Mouse (Mus musculus) left cerebral cortex, adult 18-20 months (tissue): Measurements from ENCODE around the gene Adamts20. TPM values are rescaled to one million over a fixed set of nuclear protein-coding genes. Genes with fewer than 3 reads are reported as not detected.
"Not testable (repeated sequence)": the region's sequence is repeated elsewhere in the genome, so short reads cannot be mapped to it uniquely, and the experiment has no call there.

ENCODE experiments used
- DNase-seq, 2 experiments: peaks; one replicate each; pipeline ENCODE4 v3.0.0; 2021 to 2022; ENCODE audit warnings: low spot score in 2 of 2, mixed read lengths in 1 of 2
- long read RNA-seq, 2 experiments: library from polyadenylated mRNA; stranded (forward); transcript quantifications; one replicate each; pipeline ENCODE4 v2.0.0; 2021
- total RNA-seq, 2 experiments: library from RNA; stranded (reverse); gene quantifications; 2 replicates each; pipeline ENCODE4 v1.2.3; 2021

The Adamts20 gene
- 1 to 10 TPM; 6.3 to 7.3 TPM for total RNA-seq
- long read RNA-seq, experiment 1, partial matches to known transcripts = 4 of 6 reads
- long read RNA-seq, experiment 1, other reads (novel, unspliced or antisense) = 0 of 6 reads
- long read RNA-seq, experiment 2, partial matches to known transcripts = 0 of 4 reads
- long read RNA-seq, experiment 2, other reads (novel, unspliced or antisense) = 2 of 4 reads

DNA sequence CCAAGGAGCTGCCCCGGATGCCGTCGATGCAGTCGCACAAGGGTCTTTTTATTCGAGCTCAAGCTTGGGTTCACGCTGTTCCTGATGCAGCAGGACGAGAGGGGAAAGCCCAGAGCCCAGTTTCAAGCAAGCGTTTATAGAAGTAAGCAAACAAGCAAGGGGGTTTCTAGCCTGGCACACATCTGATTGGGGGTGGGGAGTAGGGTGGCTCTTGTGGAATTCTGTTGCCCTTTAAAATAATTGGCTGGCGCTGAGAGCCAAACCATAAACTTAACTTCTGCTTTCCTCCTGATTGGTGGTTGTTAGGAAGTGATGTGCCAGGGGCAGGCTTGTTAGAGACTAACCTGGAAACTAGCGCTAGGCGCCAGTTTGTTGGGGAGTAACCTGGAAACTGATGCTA lies at the start of gene Adamts20:
TSS of gene Adamts20 (minus strand) at position 101 of the 400 bp plus-strand sequence.
- DNase-seq = no peak

DNA sequence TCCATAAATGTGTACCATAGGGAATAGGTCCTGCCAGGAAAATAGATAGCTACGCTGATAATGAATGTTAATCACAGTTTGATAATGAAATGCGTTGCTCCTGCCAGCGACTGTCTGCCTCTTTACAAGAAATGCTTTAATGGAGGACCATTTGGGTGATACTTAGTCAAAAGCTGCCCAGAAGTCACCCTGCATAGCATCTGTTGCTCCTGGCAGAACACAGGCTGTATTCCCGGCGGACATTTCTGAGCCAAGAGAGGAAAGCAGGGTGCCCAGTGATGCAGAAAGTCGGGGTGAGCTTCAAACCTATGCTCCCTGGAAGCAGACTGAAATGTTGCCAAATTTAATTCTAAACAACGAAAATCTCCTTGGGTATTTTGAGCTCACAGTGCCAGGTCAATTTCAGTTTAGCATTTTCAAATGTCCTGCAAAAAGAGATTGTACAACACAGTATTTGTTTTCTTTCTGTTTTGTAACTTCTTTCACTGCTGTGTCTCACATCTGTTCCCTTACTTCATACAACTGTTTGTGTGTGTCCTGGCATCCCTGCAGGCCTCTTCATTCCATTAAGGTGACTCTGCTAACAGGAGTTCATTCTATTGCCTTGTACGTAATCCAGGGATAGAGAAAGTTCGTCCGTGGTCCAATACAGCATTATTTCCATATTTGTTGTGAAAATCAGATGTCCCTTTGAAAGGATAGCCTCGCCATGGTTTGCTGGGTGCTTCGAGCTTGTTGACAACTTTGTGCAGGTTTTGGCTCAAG lies 38.4 kb upstream of the Adamts20 start:
- DNase-seq = no peak

DNA sequence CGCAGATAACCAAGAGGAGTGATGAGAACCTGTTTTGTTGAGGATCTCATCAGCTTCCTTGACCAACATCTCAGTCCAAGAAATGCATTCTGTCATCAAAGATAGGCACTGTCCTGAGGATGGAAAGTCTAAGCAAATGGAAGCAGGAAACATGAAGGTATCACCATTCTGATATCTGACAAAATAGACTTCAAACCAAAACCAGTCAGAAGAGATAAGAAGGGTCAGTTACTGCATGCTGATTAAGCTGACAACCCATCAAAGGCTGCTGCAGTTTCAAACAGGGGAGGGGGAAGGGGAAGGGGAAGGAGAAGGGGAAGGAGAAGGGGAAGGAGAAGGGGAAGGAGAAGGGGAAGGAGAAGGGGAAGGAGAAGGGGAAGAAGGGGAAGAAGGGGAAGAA lies 34.0 kb upstream of the Adamts20 start:
- no peak for DNase-seq

DNA sequence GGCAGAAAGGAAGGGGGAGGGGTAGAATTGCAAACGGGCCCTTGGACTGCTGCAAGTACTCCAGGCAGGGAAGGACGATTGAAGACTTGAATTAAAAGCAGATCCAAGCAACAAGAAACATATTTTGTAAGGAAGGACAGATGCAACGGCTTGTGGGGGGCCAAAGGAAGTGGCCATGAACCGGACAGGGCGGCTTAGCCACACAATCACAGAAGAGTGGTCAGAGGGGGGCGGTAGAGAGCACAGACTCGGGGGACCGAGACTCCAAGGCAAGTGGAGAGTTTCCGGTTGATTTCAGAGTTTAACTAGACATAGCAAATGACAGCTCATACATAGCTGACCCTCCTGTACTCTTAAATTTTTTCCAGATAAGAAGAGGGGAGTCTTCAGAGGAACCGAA lies 30.7 kb upstream of the Adamts20 start:
- DNase-seq = no peak

DNA sequence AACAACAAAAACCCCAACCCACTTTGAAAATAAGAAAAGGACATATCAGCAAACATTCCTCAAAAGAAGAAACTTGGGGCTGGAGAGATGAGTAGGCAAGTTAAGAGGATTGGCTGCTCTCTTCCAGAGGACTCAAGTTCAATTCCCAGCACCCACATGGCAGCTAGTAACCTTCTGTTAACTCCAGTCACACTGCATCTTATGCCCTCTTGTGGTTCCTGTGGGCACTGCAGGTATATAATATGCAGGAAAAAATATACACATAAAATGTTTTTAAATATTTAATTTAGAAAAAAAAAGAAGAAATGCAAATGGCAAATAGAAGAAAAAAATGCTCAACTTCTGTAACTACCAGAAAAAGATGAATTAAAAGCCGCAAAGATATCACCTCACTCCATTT lies 29.2 kb upstream of the Adamts20 start:
- DNase-seq = no peak

DNA sequence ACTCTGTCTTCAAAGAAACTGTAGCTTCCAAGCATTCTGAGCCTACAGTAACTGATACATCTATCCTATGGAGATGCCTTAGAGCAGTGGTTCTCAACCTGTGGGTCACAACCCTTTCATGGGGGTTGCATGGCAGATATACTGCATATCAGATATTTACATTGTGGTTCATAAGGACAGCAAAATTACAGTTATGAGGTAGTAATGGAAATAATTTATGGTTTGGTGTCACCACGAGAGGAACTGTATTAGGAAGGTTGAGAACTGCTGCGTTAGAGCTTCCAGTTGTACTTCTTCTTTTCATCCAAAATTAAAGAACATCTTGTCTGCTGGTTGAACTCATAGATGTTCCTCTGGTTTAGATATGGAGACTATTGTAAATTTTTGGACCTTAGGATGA lies 24.2 kb upstream of the Adamts20 start:
- no peak for DNase-seq

DNA sequence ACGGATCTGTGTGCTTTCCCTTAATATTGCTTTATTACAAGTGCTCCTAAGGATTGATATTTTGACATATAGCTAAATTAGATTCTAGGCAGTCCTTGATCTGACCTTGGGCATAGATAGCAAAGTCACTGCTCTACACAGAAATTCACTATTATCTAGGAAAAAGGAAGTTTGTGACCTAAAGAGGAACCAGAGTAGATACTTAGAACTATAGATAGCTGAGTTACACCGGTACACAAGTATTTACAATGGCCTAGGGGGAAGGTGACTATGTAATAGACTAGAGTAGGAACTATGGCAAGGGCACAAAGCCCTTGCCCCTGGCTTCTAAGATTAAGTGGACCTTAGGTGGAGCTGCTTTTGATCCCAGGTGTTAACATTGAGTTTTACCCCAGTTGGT lies 22.8 kb upstream of the Adamts20 start:
- not testable (repeated sequence) for DNase-seq

DNA sequence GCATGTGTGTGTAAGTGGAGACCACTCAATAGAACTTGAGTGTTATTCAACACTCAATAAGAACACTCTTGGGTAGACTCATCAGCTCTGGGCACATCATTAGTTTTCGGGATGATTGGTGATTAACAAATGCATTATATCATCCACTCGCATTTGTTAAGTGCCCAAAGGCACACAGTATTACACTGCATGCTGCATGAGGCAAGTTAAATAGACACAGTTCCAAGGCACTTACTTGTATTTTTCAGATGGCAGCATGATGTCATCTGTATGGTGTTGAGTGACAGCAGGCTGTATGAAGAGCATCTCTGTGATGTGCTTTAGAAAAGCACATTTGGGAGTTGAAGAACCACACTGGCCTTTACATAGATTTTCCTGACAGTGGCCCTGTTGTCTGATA lies 17.3 kb upstream of the Adamts20 start:
- DNase-seq = no peak

DNA sequence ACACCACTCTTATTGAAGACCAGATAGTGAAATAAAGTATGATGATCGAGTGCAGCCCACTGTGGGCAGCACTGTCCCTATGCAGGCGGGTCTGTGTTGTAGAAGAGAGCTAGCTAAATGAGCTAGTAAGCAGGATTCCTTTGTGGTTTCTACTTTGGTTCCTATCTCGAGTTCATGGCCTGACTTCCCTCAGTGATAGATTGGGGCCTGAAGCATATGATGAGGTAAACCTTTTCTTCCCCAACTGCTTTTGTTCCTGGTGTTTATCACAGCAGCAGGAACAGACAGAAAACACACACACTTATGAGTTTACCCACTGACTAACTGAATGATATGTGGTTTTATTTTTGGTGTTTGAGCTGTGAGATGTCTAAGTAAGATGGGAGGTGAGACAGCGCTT lies 15.6 kb upstream of the Adamts20 start:
- DNase-seq = no peak

DNA sequence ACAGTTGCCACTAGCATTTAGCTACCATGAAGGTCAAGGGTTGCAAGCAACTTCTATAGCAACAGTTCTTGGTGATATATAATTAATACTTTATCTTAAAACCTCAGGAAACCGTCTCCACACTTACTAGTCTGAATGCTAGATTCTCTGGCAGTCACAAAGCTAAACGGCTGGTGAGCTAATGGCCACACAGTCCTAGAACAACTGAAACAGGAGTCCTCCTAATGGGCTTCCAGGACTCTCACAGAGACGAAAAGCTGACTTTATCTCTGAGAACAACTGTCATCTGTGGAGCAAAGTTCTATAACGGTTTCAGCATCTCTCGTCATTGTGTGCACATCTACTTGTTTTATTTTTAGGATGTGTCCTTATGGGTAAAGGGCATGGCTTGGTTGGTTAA lies 15.0 kb upstream of the Adamts20 start:
- no peak for DNase-seq

DNA sequence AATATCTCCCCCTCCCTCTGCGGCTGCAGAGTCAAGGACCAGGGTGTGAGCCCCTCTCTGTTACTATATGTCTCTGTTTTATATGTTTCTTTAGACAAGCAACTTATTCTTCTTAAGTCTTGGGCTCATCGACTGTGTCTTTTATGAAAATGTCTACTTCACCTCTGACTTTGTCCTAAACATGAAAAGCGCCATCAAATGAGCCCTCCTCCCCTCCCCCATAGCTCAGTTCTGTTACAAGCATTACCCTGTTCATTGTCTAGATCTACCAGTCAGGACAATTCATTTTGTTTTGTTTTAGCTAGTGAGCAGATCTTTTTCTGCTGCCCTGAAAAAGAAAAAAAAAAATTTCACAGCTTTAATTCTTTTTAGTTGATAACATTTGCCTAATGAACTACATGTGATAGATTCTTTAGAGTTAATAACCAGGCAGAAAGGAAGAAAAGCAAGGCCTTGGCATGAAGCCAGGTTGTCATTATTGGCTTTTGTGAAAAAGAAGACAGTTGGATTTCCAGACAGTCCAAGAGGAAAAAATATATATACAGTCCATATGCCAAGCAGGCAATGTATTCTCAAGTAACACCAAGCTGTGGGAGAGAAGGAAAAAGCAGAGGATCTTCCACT lies 14.4 kb upstream of the Adamts20 start:
- no peak for DNase-seq

DNA sequence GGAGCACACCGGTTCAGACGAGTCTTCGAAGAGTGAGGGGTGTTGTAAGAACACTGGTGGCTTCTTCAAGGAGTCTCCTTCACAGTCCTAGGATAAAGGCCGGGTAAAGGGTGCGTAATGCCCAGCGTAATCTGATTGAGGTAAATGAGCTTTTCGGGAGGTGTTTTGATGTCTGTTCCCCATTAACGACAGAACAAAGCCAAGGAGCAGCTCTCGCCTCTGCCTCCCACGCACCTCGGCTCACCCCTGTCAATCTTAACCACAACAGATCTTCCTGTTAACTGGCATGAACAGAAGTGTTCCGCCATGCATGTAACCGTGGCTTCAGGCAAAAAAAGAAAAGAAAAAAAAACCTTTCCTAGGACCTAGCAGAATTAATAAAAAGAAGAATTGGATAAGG lies 13.5 kb upstream of the Adamts20 start:
- DNase-seq = no peak

DNA sequence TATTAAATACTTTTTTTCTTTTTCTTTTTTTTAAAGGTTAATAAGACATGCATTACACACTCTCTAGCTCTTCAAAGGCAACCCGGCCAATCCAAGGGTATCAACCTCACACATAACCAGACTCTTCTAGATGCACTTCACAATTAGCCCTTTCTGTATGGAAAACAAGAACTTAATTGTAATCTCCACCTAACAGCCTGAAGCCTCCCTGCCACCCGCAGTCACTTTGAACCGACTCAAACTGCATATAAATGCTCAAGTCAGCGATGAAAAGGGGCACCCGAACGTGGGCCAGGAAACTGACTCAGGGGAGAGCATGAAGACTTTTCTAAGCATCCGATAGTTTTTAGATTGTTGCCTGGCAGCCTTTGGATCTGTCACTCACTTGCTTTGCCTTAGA lies 12.1 kb upstream of the Adamts20 start:
- no peak for DNase-seq

DNA sequence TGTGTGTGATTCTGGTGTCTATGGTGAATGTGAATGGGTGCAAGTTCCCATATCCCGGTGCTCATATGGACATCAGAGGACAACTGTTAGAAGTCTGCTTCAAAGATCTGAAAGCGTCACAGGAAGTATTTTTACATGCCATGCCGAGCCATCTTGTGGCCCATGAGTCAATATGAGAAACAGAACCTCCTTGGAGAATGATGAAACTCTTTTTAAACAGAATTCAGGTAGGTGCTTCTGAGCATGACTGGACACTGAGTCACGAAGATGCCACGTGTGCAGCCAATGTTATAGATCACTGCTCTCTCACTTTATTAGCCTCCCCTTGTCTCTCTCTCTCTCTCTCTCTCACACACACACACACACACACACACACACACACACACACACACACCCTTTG lies 10.8 kb upstream of the Adamts20 start:
- no peak for DNase-seq

DNA sequence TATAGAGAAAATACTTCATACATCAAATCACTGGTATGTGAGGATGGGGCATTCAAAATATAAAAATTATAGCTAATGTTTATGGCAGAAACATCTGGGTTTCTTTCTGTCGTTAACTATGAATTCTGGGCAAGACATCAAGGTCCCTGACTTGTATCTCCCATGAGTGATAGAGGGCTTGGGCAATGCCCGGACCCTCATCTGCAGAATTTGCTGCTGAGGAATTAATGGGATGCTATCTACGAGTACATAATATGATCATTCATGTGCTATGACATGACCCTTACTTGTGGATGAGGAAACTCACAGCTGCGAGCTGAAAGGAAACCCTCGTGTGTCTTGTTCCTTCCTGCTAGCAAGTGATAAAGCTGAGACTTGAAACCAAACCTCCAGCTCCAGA lies 5.1 kb upstream of the Adamts20 start:
- DNase-seq = no peak

DNA sequence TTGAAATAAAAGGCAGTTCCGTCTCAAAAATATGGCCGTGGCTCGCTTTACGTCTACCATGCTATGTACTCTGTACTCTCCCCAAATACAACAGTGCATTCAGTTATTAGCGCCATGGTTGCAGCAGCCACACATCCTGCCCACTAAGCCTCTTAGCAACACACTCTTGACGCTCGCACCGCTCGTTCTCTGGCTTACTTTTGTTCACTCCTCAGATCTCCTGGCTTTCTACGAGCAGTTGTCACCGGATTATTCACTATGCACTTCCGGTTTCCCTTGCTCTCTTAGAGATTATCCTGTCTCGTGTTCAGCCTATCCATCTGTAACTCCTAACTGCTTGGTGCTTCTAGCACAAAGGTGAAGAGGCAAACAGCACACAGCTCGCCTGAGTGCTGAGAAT lies 337 bp downstream of the Adamts20 start:
- no peak for DNase-seq

DNA sequence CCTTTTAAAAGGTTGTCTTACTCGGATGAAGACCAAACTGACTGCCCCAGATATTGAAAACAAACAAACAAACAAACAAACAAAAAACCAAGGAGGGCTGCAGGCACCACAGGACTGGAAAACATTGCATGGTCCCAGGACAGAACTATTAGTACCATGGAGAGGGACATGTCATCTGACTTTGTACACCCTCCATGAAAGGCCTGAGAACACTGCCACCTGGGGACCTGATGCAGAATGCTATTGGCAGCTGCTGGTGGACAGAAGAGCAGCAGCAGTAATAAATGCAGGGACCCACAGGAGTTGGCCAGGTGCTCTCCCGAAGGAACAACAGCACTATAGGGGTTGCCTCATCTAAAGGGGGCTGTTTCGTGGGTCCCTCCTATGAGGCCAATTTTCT lies 2.0 kb downstream of the Adamts20 start:
- peak in 1 of 2 experiments; percentile 4 for DNase-seq

DNA sequence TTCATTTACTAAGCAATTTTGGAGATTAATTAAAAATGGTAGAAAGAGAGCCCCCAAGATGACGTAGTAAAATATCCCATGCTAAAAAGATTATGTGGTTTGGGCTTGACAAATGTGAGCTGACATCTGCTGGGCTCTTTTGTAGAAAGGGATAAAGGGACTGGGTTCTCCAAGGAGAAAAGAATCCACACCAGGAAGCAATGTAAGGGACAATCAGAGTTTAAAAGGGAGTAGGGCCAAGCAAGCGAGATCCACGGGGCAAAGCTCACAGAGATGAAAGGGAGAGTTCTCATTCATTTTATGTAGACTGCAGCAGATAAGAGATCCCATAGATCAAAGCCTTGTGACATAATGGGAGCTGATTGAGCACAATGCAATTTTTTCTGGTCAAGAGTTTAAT lies 3.0 kb downstream of the Adamts20 start:
- no peak for DNase-seq

DNA sequence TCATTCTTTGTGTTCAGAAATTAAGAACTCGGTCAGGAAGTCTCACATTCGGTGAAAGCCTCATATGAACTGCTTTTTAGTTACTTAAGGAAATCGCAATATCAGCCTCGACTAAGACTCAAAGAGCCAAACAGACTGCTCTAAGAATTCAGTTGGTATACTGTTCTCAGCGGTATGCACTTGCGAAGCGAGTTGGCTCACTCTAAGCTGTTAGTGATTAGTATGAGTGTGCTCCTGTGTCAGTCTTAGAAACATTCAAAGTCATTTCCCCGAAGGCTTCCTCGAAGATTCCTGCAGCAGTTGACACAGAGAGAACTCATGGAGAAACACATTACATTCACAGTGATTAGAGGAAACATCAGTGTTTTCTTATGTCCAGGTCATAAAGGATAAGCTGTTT lies 4.1 kb downstream of the Adamts20 start:
- no peak for DNase-seq

DNA sequence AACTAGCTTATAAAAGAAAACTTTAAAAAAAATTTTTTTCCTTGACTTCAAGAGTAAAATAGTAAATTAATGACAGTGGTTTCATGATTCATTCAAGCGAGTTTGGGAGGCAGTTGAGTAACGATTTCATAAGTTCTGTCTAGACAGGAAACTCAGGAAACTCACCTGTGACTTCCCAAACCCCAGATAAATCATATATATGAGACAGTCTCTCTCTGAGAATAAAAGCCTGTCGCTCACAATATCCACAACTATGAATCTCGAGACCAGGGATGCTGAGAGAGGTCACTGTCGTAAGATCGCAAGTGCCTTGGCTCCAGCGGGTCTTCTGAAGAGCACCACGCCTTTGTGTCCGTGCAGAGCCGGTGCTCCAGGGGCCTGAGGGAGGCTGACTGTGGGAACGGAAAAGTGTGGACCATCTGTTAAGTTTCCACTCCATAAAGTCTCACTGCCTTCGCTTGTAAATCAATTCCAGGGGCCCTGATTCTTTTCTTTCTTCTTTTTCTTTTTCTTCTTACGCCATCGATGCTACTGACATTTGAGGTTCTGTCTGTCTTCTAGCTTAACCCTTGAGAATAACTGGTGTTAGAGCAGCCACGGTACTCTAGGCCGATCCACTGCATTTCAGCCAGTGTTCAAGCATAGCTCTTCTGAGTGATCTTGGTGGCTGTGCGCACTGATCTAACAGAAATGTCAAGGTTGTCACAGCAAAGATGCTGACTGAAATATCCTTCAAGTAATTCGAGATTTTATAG lies 7.4 kb downstream of the Adamts20 start:
- DNase-seq = no peak

DNA sequence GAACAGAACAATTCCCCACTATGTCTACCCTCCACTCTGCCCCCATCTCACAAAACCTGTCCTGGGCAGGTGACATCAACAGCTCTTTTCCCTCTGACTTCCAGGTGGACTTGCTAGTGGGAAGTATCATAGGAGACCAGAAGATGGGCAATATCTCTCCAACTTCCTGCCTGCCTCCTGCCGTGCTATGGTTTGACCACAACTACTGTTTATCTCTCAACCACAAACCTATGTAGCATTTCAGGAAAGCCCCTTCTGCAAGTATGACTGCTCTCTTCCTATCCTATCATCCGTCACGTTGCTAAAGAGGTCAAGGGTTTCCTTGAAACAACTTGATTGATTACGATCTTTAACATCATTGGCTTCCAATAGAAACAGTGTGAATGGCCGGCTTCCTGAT lies 12.4 kb downstream of the Adamts20 start:
- no peak for DNase-seq

DNA sequence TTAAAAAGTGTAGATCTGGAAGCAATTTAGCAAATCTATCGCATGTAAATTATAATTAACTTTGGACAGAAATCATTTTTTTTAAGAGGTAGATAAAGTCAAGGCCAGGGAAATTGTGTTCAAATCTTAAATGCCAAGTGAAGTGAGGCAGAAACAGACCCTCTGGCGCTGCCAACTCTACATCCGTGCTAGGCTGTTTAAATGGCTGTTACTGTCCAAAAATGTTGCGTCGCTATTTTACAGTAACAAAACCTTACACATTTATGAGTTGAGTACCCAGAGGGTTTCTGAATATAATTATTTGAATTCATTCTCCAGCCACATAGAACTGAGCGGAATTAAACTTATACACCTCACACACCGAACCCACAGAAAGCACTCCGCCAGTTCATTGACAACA lies 13.6 kb downstream of the Adamts20 start:
- DNase-seq = no peak
